Mouse (Mus musculus): ENCODE results near the gene Selenop.

- no peak for TF ChIP-seq POLR2A (IDR thresholded peaks at IDR 0.05; ENCODE audit: control insufficient read depth, extremely low read depth, insufficient read depth, low read length, poor library complexity)
- no peak for TF ChIP-seq CTCF (IDR thresholded peaks at IDR 0.05; ENCODE audit: borderline replicate concordance, control insufficient read depth, extremely low read depth, insufficient read depth, low read length, poor library complexity)
Observed at GRCm38 (mm10) chr15:3260309-3260708, 8.0 kb upstream of the Selenop start.
